Mouse (Mus musculus): ENCODE results near the gene Enpp6. TPM values are rescaled to one million over a fixed set of nuclear protein-coding genes. Genes with fewer than 3 reads are reported as not detected.

The Enpp6 gene
- polyA plus RNA-seq, 1 experiment from 2014 or later, result 1.2 TPM

- ATAC-seq (ENCODE audit: insufficient number of reproducible peaks, low FRiP score, low TSS enrichment, low read depth), result no peak
- Histone ChIP-seq H3K27me3 (no peaks in the 10 kb centered on the region), H3K4me3 (no peak overlapping the region), H3K4me2 (no peak overlapping the region), H3K27ac (no peak overlapping the region), H3K9me3 (no peaks in the 10 kb centered on the region), H3K36me3 (no peaks in the 10 kb centered on the region), H3K4me1 (0 out of 2 replicates have a peak, but pooled peaks cover 2% of the 10 kb centered on the region), H3K9ac (no peak overlapping the region)
- WGBS, result 67% methylated on average over 4 of the region's 4 CpGs
Measured at GRCm38 (mm10) chr8:47046340-47046739, 59.7 kb downstream of the Enpp6 start.

- 0 out of 2 replicates have a peak, but pooled peaks cover 2% of the 10 kb centered on the region for H3K4me1 ChIP-seq
- 86% methylated on average over 2 of the region's 2 CpGs for WGBS
- H3K9me3 ChIP-seq, result no peaks in the 10 kb centered on the region
- ATAC-seq (ENCODE audit: insufficient number of reproducible peaks, low FRiP score, low TSS enrichment, low read depth), result no peak
- H3K27ac ChIP-seq, result no peak overlapping the region
- no peak overlapping the region for H3K9ac ChIP-seq
- H3K4me3 ChIP-seq, result no peak overlapping the region
- no peak overlapping the region for H3K4me2 ChIP-seq
- H3K36me3 ChIP-seq, result no peaks in the 10 kb centered on the region
- H3K27me3 ChIP-seq, result no peaks in the 10 kb centered on the region
Measured at GRCm38 (mm10) chr8:47047146-47047545, 60.5 kb downstream of the Enpp6 start.

DNA sequence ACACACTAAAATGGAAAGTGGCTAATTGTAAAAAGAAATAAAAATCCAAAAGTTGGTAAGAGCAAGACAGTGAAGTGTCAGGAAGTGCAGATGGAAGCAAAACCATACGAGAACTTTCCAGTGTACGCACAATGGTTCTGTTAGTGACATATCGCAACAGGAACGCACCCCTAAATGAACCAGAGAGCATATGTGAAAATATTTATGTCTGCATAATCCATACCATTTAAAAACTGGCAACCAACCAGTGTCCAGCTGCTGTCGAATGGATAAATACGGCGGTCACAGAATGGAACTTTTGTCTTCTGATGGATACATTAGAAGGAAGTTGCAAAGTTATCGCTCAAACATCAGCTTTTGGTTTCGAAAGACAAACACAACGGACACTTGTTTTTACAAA lies 61.9 kb downstream of the Enpp6 start:
- Histone ChIP-seq H3K9ac (no peak overlapping the region), H3K4me2 (no peak overlapping the region), H3K4me3 (no peak overlapping the region), H3K9me3 (no peaks in the 10 kb centered on the region), H3K36me3 (no peaks in the 10 kb centered on the region), H3K27ac (no peak overlapping the region), H3K27me3 (no peaks in the 10 kb centered on the region), H3K4me1 (0 out of 2 replicates have a peak, but pooled peaks cover 2% of the 10 kb centered on the region)
- 88% methylated on average over 10 of the region's 10 CpGs for WGBS
- ATAC-seq (ENCODE audit: insufficient number of reproducible peaks, low FRiP score, low TSS enrichment, low read depth), result no peak

GRCm38 (mm10) chr8:47052643-47053042 lies 66.0 kb downstream of the Enpp6 start:
- WGBS, result 62% methylated on average over 3 of the region's 3 CpGs
- no peak for ATAC-seq (ENCODE audit: insufficient number of reproducible peaks, low FRiP score, low TSS enrichment, low read depth)
- no peaks in the 10 kb centered on the region for H3K9me3 ChIP-seq
- no peaks in the 10 kb centered on the region for H3K27me3 ChIP-seq
- no peak overlapping the region for H3K4me3 ChIP-seq
- no peak overlapping the region for H3K4me2 ChIP-seq
- H3K27ac ChIP-seq, result no peak overlapping the region
- H3K9ac ChIP-seq, result no peak overlapping the region
- H3K36me3 ChIP-seq, result no peaks in the 10 kb centered on the region
- 0 out of 2 replicates have a peak, but pooled peaks cover 2% of the 10 kb centered on the region for H3K4me1 ChIP-seq

GRCm38 (mm10) chr8:47056086-47056485 lies 69.4 kb downstream of the Enpp6 start:
- Histone ChIP-seq H3K4me1 (0 out of 2 replicates have a peak, but pooled peaks cover 1% of the 10 kb centered on the region), H3K4me2 (no peak overlapping the region), H3K9me3 (no peaks in the 10 kb centered on the region), H3K4me3 (no peak overlapping the region), H3K27ac (no peak overlapping the region), H3K36me3 (no peaks in the 10 kb centered on the region), H3K27me3 (no peaks in the 10 kb centered on the region), H3K9ac (no peak overlapping the region)
- WGBS, result 74% methylated on average over 1 of the region's 1 CpGs
- no peak for ATAC-seq (ENCODE audit: insufficient number of reproducible peaks, low FRiP score, low TSS enrichment, low read depth)

DNA sequence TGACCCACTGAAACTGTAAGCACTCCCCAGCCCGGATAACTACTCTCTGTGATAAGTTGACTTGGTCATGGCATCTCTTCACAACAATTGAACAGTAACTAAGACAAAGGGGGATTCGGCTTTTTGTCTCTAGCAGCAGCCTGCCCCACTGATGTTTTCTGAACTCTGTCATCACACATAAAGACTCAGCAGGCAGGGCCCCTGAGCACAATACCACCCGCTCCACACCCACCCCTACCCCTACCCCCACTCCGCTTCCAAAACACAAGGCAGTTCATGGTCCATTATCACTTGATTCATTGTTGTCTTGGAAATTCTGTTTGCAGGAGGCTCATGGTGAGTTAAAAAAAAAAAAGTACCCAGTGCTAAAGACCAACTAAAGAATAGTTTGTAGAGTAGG lies 71.8 kb downstream of the Enpp6 start:
- Histone ChIP-seq H3K9ac (no peak overlapping the region), H3K4me1 (0 out of 2 replicates have a peak, but pooled peaks cover 2% of the 10 kb centered on the region), H3K4me3 (no peak overlapping the region), H3K9me3 (no peaks in the 10 kb centered on the region), H3K27me3 (no peaks in the 10 kb centered on the region), H3K36me3 (no peaks in the 10 kb centered on the region), H3K27ac (no peak overlapping the region), H3K4me2 (no peak overlapping the region)
- WGBS, result 90% methylated on average over 4 of the region's 4 CpGs
- ATAC-seq (ENCODE audit: insufficient number of reproducible peaks, low FRiP score, low TSS enrichment, low read depth), result no peak

GRCm38 (mm10) chr8:47058971-47059370 lies 72.3 kb downstream of the Enpp6 start:
- no peaks in the 10 kb centered on the region for H3K27me3 ChIP-seq
- no peak overlapping the region for H3K4me3 ChIP-seq
- no peak for ATAC-seq (ENCODE audit: insufficient number of reproducible peaks, low FRiP score, low TSS enrichment, low read depth)
- no peak overlapping the region for H3K9ac ChIP-seq
- no peak overlapping the region for H3K4me2 ChIP-seq
- WGBS, result 92% methylated on average over 2 of the region's 2 CpGs
- H3K36me3 ChIP-seq, result no peaks in the 10 kb centered on the region
- no peak overlapping the region for H3K27ac ChIP-seq
- no peaks in the 10 kb centered on the region for H3K9me3 ChIP-seq
- 0 out of 2 replicates have a peak, but pooled peaks cover 2% of the 10 kb centered on the region for H3K4me1 ChIP-seq

GRCm38 (mm10) chr8:47061105-47061720 lies 74.5 kb downstream of the Enpp6 start:
- H3K4me3 ChIP-seq, result no peak overlapping the region
- no peak overlapping the region for H3K9ac ChIP-seq
- ATAC-seq (ENCODE audit: insufficient number of reproducible peaks, low FRiP score, low TSS enrichment, low read depth), result no peak
- H3K9me3 ChIP-seq, result no peaks in the 10 kb centered on the region
- no peak overlapping the region for H3K27ac ChIP-seq
- H3K27me3 ChIP-seq, result no peaks in the 10 kb centered on the region
- no peaks in the 10 kb centered on the region for H3K36me3 ChIP-seq
- H3K4me1 ChIP-seq, result 0 out of 2 replicates have a peak, but pooled peaks cover 2% of the 10 kb centered on the region
- no peak overlapping the region for H3K4me2 ChIP-seq
- 27% methylated on average over 7 of the region's 7 CpGs for WGBS

DNA sequence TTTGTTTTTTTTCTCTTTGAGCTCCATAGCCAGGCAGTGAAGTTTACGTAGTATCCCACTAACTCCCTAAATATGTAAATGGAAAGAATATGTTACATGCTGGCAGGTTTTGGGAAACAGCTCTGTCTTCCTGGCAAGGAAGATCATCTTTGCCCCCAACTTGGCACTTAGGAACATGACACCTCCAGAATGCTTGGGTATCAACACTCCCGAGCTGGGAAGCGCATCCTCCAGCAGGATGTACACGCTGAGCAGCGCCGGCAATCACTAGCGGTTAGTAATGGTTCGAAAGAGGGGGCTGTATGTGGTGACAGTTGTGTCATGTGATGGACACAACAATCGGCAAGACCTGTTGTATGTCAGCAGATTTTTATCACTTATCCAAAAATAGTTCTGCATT lies 80.4 kb downstream of the Enpp6 start:
- H3K4me1 ChIP-seq, result no peaks in the 10 kb centered on the region
- no peak overlapping the region for H3K9ac ChIP-seq
- H3K4me3 ChIP-seq, result no peak overlapping the region
- no peaks in the 10 kb centered on the region for H3K9me3 ChIP-seq
- ATAC-seq (ENCODE audit: insufficient number of reproducible peaks, low FRiP score, low TSS enrichment, low read depth), result no peak
- H3K4me2 ChIP-seq, result no peak overlapping the region
- no peak overlapping the region for H3K27ac ChIP-seq
- 89% methylated on average over 9 of the region's 9 CpGs for WGBS
- no peaks in the 10 kb centered on the region for H3K27me3 ChIP-seq
- H3K36me3 ChIP-seq, result no peaks in the 10 kb centered on the region

- Histone ChIP-seq H3K4me3 (no peak overlapping the region), H3K9me3 (no peaks in the 10 kb centered on the region; the same call in 1 of the 2 replicates), H3K9ac (no peak overlapping the region), H3K27ac (no peak overlapping the region), H3K27me3 (no peaks in the 10 kb centered on the region), H3K4me1 (no peaks in the 10 kb centered on the region), H3K4me2 (no peak overlapping the region), H3K36me3 (no peaks in the 10 kb centered on the region)
- 79% methylated on average over 3 of the region's 3 CpGs for WGBS
- ATAC-seq (ENCODE audit: insufficient number of reproducible peaks, low FRiP score, low TSS enrichment, low read depth), result no peak
Measured at GRCm38 (mm10) chr8:47069634-47070033, 82.9 kb downstream of the Enpp6 start.

DNA sequence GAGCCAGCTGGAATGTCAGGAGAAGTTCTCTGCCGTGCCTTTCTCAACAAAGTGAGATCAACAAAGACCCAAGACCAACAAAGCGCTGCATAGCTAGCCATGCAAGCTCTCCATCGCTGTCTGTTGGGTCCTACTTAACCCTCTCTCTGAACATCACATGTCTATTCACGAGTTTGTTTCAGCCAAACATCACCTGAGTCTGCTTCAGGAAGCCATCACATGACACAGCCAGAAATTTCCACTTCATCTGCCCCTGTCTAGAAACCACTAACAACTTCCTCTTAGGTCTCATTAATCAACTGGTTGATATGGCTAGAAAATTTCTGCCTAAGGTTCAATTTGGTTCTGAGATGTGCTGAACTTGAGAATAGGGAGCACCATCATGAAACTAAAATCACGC lies 85.3 kb downstream of the Enpp6 start:
- H3K36me3 ChIP-seq, result no peaks in the 10 kb centered on the region
- H3K4me3 ChIP-seq, result no peak overlapping the region
- no peak overlapping the region for H3K4me2 ChIP-seq
- H3K4me1 ChIP-seq, result no peaks in the 10 kb centered on the region
- H3K9me3 ChIP-seq, result no peaks in the 10 kb centered on the region; the same call in 1 of the 2 replicates
- no peak overlapping the region for H3K27ac ChIP-seq
- no peaks in the 10 kb centered on the region for H3K27me3 ChIP-seq
- no peak for ATAC-seq (ENCODE audit: insufficient number of reproducible peaks, low FRiP score, low TSS enrichment, low read depth)
- WGBS, result 79% methylated on average over 5 of the region's 5 CpGs
- H3K9ac ChIP-seq, result no peak overlapping the region

GRCm38 (mm10) chr8:47075941-47076555 lies 89.4 kb downstream of the Enpp6 start:
- Histone ChIP-seq H3K4me1 (no peaks in the 10 kb centered on the region), H3K4me3 (no peak overlapping the region), H3K4me2 (no peak overlapping the region), H3K36me3 (no peaks in the 10 kb centered on the region), H3K27ac (no peak overlapping the region), H3K27me3 (no peaks in the 10 kb centered on the region), H3K9me3 (no peaks in the 10 kb centered on the region; the same call in 1 of the 2 replicates), H3K9ac (no peak overlapping the region)
- ATAC-seq (ENCODE audit: insufficient number of reproducible peaks, low FRiP score, low TSS enrichment, low read depth), result no peak
- WGBS, result 58% methylated on average over 6 of the region's 6 CpGs
